Mouse (Mus musculus) ES-Bruce4 (cell line): ENCODE results near the gene Dab2ip. TPM values are rescaled to one million over a fixed set of nuclear protein-coding genes. Genes with fewer than 3 reads are reported as not detected.

Experiments
- H3K27ac ChIP-seq: 2 replicates; pipeline ENCODE4 v1.5.1; 2012; ENCODE audit warnings: low read length, inconsistent platforms; ENCODE audit not compliant: insufficient read depth
- H3K27me3 ChIP-seq: 2 replicates; pipeline ENCODE4 v1.6.1; 2012; ENCODE audit warnings: mild to moderate bottlenecking, low read length, inconsistent platforms; ENCODE audit not compliant: control insufficient read depth, poor library complexity, insufficient read depth, severe bottlenecking
- H3K36me3 ChIP-seq: 2 replicates; pipeline ENCODE4 v1.6.1; 2012; ENCODE audit warnings: inconsistent platforms, mild to moderate bottlenecking, low read length, moderate library complexity; ENCODE audit not compliant: control insufficient read depth, poor library complexity, insufficient read depth, severe bottlenecking
- H3K4me1 ChIP-seq: one replicate; pipeline ENCODE4 v1.8.1; 2011; ENCODE audit warnings: low read length; ENCODE audit not compliant: control insufficient read depth, insufficient read depth
- H3K4me3 ChIP-seq: 2 replicates; pipeline ENCODE4 v1.5.1; 2011; ENCODE audit warnings: low read depth, mild to moderate bottlenecking, low read length
- H3K9ac ChIP-seq: 2 replicates; pipeline ENCODE4 v1.6.1; 2012; ENCODE audit warnings: low read depth, mild to moderate bottlenecking, inconsistent platforms; ENCODE audit not compliant: poor library complexity, severe bottlenecking
- H3K9me3 ChIP-seq: replicated peaks from 2 replicates; pipeline ENCODE4 v1.6.1; 2012; ENCODE audit warnings: mild to moderate bottlenecking, low read length, inconsistent platforms; ENCODE audit not compliant: control insufficient read depth, poor library complexity, insufficient read depth, severe bottlenecking
- CTCF ChIP-seq: IDR thresholded peaks from one replicate; pipeline ENCODE4 v1.8.1; 2011; ENCODE audit warnings: low read depth, low read length
- EP300 ChIP-seq: IDR thresholded peaks from 2 replicates; pipeline ENCODE4 v1.6.1; 2011; ENCODE audit warnings: low read depth, low read length; ENCODE audit not compliant: insufficient read depth
- POLR2A ChIP-seq: IDR thresholded peaks from one replicate; pipeline ENCODE4 v1.8.1; 2011; ENCODE audit warnings: low read length; ENCODE audit not compliant: insufficient read depth
- polyA plus RNA-seq: library from polyadenylated mRNA; stranded (reverse); fragments of >200 nt; gene quantifications from 2 replicates; pipeline ENCODE4 v1.2.4, GENCODE M21; 2011; ENCODE audit warnings: low read depth; ENCODE audit not compliant: missing spikeins, insufficient read depth, insufficient read length

Dab2ip gene
- polyA plus RNA-seq, 1 experiment, result 29.4 TPM

DNA sequence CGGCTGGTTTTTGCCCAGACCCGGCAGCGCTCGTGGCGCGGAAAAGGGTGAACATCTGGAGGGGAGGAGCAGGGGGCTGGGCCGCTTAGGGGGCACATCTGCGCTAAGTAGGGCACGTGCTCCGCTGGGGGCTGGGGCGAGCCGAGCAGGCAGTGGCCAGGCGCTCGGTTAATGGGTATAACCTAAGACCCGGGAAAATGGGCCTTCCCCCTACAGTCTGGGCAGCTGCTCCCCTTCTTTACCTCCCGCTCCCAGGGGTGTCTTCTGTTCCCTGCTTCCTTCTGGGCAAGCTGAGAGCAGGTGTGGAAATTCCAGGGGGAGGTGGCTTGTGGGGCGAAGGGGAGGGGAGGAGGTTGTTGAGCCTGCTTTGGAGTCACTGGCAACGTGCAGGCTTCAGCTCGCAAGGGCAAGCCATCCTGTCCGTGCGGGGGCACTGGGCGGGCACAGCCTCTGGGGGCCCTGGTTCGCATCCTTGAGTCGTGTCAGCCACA lies 104.0 kb downstream of the Dab2ip start:
- no peaks in the 10 kb centered on the region for H3K9me3 ChIP-seq
- H3K27ac ChIP-seq, result no peak overlapping the region
- H3K9ac ChIP-seq, result peak overlapping the region; percentile 97
- no peaks in the 10 kb centered on the region for H3K4me1 ChIP-seq
- H3K4me3 ChIP-seq, result peak overlapping the region; percentile 86
- H3K27me3 ChIP-seq, result no peaks in the 10 kb centered on the region
- TF ChIP-seq POLR2A, result no peak
- TF ChIP-seq EP300, result 0 out of 2 replicates have a peak, but pooled peaks have one; percentile 10
- TF ChIP-seq CTCF, result no peak
- H3K36me3 ChIP-seq, result no peaks in the 10 kb centered on the region

DNA sequence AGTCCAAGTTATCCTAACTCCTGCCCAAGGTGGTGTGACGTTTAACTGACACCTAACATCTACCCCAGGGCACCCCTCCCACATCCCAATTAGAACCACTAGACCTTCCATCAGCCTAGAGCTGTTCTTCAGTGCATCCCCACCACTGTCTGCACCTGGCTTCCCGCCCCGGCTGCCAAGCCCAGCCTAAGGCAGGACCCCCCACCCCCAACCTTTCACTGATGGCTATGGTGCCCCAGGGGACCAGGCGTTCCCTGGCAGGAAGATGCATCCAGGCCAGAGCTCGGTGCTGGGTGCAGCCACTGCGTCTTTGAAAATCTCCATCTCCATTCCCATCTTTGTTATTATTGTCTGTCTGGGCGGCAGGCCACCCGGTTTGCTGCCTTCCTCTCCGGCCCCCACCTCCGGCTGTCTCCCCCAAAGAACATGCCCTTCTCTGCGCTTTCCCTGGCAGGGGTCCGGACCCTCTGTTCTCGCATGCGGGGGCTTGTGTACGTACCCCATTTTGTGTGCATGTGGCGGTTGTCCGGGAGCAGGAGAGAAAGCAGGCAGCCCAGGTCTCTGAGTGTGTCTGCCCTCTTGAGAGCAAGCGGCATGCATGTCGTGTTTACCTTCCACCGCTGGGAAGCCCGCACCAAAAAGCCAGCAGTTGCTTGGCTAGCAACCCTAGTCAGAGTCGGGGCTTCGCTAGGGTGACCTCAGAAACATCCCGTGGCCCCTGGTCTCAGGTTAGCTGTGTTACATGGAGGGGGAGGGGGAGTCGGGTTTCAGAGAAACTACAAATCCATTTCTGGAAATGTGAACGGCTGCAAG lies 104.9 kb downstream of the Dab2ip start:
- H3K9me3 ChIP-seq, result no peaks in the 10 kb centered on the region
- H3K27me3 ChIP-seq, result no peaks in the 10 kb centered on the region
- peak overlapping the region; percentile 86 for H3K4me3 ChIP-seq
- TF ChIP-seq EP300 (no peak), CTCF (no peak), POLR2A (no peak)
- H3K9ac ChIP-seq, result 0 out of 2 replicates have a peak overlapping the region, but pooled peaks have one; percentile 1
- H3K4me1 ChIP-seq, result no peaks in the 10 kb centered on the region
- H3K36me3 ChIP-seq, result no peaks in the 10 kb centered on the region
- H3K27ac ChIP-seq, result no peak overlapping the region

DNA sequence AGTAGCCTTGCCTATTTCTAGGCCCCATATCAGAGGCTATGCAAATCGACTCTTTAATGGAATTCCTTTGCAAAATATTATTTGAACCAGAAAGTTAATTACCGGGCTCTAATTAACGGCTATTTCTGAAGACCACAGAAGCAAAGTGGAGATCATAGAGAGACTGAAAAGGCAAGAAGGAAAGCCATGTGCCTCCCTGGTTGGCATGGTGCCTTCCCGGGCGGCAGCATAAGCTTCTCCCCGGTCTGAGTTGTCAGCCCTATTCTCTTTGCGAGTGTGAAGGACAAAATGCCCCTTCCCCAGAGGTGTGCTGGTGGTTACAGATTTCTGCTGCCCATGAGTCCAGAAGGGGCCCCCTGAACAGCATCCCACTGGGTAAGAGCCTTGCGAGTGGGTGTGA lies 109.7 kb downstream of the Dab2ip start:
- no peaks in the 10 kb centered on the region for H3K36me3 ChIP-seq
- TF ChIP-seq POLR2A, result no peak
- no peak for TF ChIP-seq CTCF
- TF ChIP-seq EP300, result no peak
- H3K4me1 ChIP-seq, result peaks cover 9% of the 10 kb centered on the region
- no peaks in the 10 kb centered on the region for H3K9me3 ChIP-seq
- H3K9ac ChIP-seq, result no peak overlapping the region
- no peaks in the 10 kb centered on the region for H3K27me3 ChIP-seq
- H3K4me3 ChIP-seq, result no peak overlapping the region
- no peak overlapping the region for H3K27ac ChIP-seq

DNA sequence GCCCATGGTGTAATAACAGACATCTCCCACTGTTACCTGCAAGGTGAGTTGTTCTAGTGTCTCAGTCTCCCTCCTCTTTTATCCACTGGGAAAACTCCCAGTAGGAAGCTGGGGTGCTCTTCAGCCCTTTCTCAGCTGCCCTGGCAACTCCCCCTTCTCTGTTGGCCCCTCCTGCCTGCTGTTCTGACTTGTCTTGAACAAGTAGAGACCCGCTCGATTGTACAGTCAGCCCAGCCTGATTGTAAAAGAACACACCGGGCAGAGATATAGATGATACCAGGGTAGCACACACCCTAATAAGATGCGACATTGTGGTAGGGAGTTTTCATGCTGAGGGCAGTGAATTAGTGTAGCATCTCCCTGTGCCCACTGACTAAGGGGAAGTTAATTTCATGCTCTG lies 111.2 kb downstream of the Dab2ip start:
- no peaks in the 10 kb centered on the region for H3K9me3 ChIP-seq
- no peak overlapping the region for H3K4me3 ChIP-seq
- H3K4me1 ChIP-seq, result peaks cover 11% of the 10 kb centered on the region
- no peaks in the 10 kb centered on the region for H3K36me3 ChIP-seq
- no peak overlapping the region; the same call in 1 of the 2 replicates for H3K9ac ChIP-seq
- no peaks in the 10 kb centered on the region for H3K27me3 ChIP-seq
- TF ChIP-seq EP300, result no peak
- TF ChIP-seq POLR2A, result no peak
- TF ChIP-seq CTCF, result no peak
- no peak overlapping the region for H3K27ac ChIP-seq

DNA sequence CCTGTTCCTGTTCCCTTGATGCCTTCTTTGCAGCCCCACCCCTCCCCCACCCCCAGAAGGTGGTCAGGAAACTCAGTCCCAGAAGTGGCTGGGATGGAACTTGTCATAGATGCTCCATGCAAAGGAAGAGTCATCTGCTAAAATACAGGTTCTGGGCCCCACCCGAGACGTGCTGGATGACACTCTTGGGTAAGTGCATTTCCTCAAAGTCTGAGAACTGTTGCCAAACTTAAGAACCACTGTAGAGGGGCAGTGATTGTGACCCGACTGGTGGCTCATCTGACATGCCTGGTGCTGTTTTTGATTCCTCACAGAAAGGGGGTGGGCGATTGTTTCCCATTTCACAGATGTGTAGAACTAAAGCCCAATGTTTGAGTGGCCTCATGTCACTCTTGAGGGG lies 111.7 kb downstream of the Dab2ip start:
- H3K36me3 ChIP-seq, result no peaks in the 10 kb centered on the region
- no peak overlapping the region for H3K9ac ChIP-seq
- H3K27ac ChIP-seq, result no peak overlapping the region
- no peak overlapping the region for H3K4me3 ChIP-seq
- TF ChIP-seq POLR2A (no peak), EP300 (no peak), CTCF (no peak)
- H3K27me3 ChIP-seq, result no peaks in the 10 kb centered on the region
- no peaks in the 10 kb centered on the region for H3K9me3 ChIP-seq
- peaks cover 11% of the 10 kb centered on the region for H3K4me1 ChIP-seq

DNA sequence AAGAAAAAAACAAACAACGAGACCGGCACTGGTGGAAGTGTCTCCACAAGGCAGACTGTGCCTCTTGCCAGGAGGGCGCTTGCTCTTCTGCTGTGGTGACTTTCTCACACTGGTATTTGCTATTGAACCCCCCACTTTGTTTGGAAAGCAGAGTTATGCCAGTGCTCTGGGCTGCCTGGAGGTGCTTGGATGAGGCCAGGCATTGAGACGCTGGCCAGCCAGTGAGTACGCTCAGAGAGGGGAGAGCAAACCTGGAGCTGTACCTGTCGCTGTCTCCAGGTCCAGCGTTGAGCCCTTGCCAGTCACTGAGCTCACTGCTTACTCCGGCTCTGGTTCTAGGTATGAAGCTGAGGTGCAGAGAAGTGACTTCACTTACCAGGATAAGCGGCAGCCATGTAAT lies 112.2 kb downstream of the Dab2ip start:
- H3K4me3 ChIP-seq, result no peak overlapping the region
- no peaks in the 10 kb centered on the region for H3K36me3 ChIP-seq
- no peak overlapping the region for H3K27ac ChIP-seq
- no peaks in the 10 kb centered on the region for H3K9me3 ChIP-seq
- TF ChIP-seq POLR2A, result no peak
- no peak for TF ChIP-seq CTCF
- TF ChIP-seq EP300, result no peak
- peaks cover 11% of the 10 kb centered on the region for H3K4me1 ChIP-seq
- H3K9ac ChIP-seq, result no peak overlapping the region
- no peaks in the 10 kb centered on the region for H3K27me3 ChIP-seq
